Mouse (Mus musculus) G1E (cell line): ENCODE data around the gene Naif1. TPM values are rescaled to one million over a fixed set of nuclear protein-coding genes. Genes with fewer than 3 reads are reported as not detected.

ENCODE experiments used
- ATAC-seq: 2 replicates; pipeline ENCODE4 v1.8.0; 2016; ENCODE audit warnings: mild to moderate bottlenecking; ENCODE audit not compliant: insufficient number of reproducible peaks, poor library complexity, low FRiP score, severe bottlenecking; ENCODE audit errors: extremely low read depth
- DNase-seq: peaks from one replicate; pipeline ENCODE4 v3.0.0; 2012; ENCODE audit warnings: low spot score
- H3K27me3 ChIP-seq: 2 replicates; pipeline ENCODE4 v1.6.1; 2012; ENCODE audit warnings: mild to moderate bottlenecking, low read length, inconsistent platforms; ENCODE audit not compliant: insufficient read depth
- H3K36me3 ChIP-seq: replicated peaks from 2 replicates; pipeline ENCODE3; 2012; ENCODE audit warnings: mild to moderate bottlenecking, inconsistent platforms
- H3K4me1 ChIP-seq: 2 replicates; pipeline ENCODE4 v1.6.1; 2012; ENCODE audit warnings: low read depth, low read length, inconsistent platforms, mixed read lengths; ENCODE audit not compliant: insufficient read depth
- H3K4me3 ChIP-seq: 2 replicates; pipeline ENCODE4 v1.5.1; 2012; ENCODE audit warnings: low read depth, mild to moderate bottlenecking, inconsistent platforms, low read length, moderate library complexity, mixed read lengths
- H3K9me3 ChIP-seq: replicated peaks from 2 replicates; pipeline ENCODE4 v1.6.1; 2012; ENCODE audit warnings: inconsistent platforms
- CTCF ChIP-seq: IDR thresholded peaks from 2 replicates; pipeline ENCODE4 v1.5.1; 2012; ENCODE audit warnings: low read depth, low read length, inconsistent platforms, mixed read lengths
- GATA1 ChIP-seq: IDR thresholded peaks from 2 replicates; pipeline ENCODE4 v1.6.1; 2012; ENCODE audit warnings: borderline replicate concordance, low read length, inconsistent platforms, mixed read lengths
- GATA2 ChIP-seq: IDR thresholded peaks from 2 replicates; pipeline ENCODE4 v1.6.1; 2012; ENCODE audit warnings: low read depth, low read length, inconsistent platforms, borderline replicate concordance
- POLR2AphosphoS5 ChIP-seq: IDR thresholded peaks from 2 replicates; pipeline ENCODE4 v1.6.1; 2012; ENCODE audit warnings: low read depth, low read length, inconsistent platforms; ENCODE audit not compliant: insufficient replicate concordance
- TAL1 ChIP-seq: conservative IDR thresholded peaks from 2 replicates; pipeline ENCODE4 v1.6.1; 2012; ENCODE audit warnings: low read depth, low read length, inconsistent platforms, mixed read lengths
- polyA plus RNA-seq: library from polyadenylated mRNA; stranded (reverse); fragments of >175 nt; gene quantifications from 2 replicates; pipeline ENCODE4 v1.2.3, GENCODE M21; 2012
- total RNA-seq, 2 experiments: library from RNA; stranded (forward) in 1 of 2; stranded (reverse) in 1 of 2; fragments of 200-1000 nt in 1 of 2; fragments of >200 nt in 1 of 2; fragmentation: Nextera tagmentation in 1 of 2; gene quantifications; 2 replicates each; pipeline ENCODE4 v1.2.3; 2014 to 2017

Naif1 gene
- total and polyA plus RNA-seq, 3 experiments: 3.9 to 6.9 (median 4.0) TPM

DNA sequence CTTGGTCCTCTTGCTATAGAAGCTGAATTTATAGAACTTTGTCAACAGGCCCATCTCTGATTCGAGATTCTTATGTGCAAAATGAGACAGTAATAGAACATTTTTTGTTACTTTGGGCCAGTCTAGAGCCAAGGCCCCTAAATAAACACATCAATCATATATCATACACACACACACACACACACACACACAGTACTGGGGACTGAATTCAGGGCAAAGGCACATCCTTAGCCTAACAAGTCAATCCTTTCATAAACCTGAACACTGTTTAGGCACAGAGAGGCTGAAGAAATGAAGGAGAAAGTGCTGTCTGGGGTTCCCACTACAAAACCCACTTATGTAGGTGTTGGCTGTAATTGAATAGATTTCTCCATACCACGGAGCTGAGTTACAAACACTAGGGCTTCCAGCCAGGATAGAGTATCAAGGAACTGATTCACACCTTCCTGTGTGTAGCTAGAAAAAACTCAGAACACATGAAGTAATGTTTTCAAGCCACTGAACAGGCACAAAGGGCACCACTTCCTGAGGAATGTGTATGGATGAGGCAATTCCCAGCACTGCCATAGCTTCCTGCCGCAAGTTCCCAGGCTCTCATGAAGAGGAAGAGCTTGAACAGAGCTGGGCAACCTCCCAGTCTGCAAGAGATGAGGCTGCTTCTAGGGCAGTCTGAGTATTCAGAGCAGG lies 13.4 kb upstream of the Naif1 start:
- no peaks in the 10 kb centered on the region; the same call in 1 of the 2 replicates for H3K4me1 ChIP-seq
- no peak for ATAC-seq
- no peaks in the 10 kb centered on the region for H3K27me3 ChIP-seq
- TF ChIP-seq GATA2: no peak
- no peak for TF ChIP-seq GATA1
- TF ChIP-seq TAL1: no peak
- TF ChIP-seq CTCF: no peak
- TF ChIP-seq POLR2AphosphoS5: no peak
- H3K9me3 ChIP-seq: no peaks in the 10 kb centered on the region
- no peak for DNase-seq
- peaks cover 44% of the 10 kb centered on the region for H3K36me3 ChIP-seq
- H3K4me3 ChIP-seq: no peak overlapping the region

GRCm38 (mm10) chr2:32437612-32438166 lies 12.6 kb upstream of the Naif1 start:
- DNase-seq: no peak
- no peaks in the 10 kb centered on the region for H3K27me3 ChIP-seq
- ATAC-seq: no peak
- H3K4me3 ChIP-seq: no peak overlapping the region
- H3K4me1 ChIP-seq: no peaks in the 10 kb centered on the region; the same call in 1 of the 2 replicates
- TF ChIP-seq CTCF: no peak
- TF ChIP-seq GATA2: no peak
- TF ChIP-seq TAL1: no peak
- TF ChIP-seq POLR2AphosphoS5: no peak
- TF ChIP-seq GATA1: no peak
- H3K9me3 ChIP-seq: no peaks in the 10 kb centered on the region
- H3K36me3 ChIP-seq: peaks cover 45% of the 10 kb centered on the region

DNA sequence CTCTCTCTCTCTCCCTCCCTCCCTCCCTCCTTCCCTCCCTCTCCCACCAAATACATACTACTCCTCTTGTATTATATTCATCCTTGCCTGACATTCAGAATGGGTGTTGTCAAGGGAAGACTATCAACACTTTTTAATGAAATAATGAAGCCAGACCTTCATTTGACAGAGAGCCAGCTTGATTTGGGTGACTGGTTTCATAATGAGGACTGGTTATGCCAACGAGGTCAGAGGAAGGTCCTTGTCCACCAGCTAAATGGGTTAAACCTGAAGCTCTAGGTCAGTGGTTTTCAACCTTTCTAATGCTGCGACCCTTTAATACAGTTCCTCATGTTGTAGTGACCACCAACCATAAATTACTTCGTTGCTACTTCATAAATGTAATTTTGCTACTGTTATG lies 11.5 kb upstream of the Naif1 start:
- Histone ChIP-seq H3K4me3 (no peak overlapping the region), H3K36me3 (peaks cover 49% of the 10 kb centered on the region), H3K4me1 (peaks cover 3% of the 10 kb centered on the region; the same call in 1 of the 2 replicates), H3K27me3 (no peaks in the 10 kb centered on the region), H3K9me3 (no peaks in the 10 kb centered on the region)
- no peak for DNase-seq
- TF ChIP-seq POLR2AphosphoS5: no peak
- TF ChIP-seq CTCF: no peak
- TF ChIP-seq TAL1: no peak
- TF ChIP-seq GATA2: no peak
- TF ChIP-seq GATA1: no peak
- no peak for ATAC-seq

DNA sequence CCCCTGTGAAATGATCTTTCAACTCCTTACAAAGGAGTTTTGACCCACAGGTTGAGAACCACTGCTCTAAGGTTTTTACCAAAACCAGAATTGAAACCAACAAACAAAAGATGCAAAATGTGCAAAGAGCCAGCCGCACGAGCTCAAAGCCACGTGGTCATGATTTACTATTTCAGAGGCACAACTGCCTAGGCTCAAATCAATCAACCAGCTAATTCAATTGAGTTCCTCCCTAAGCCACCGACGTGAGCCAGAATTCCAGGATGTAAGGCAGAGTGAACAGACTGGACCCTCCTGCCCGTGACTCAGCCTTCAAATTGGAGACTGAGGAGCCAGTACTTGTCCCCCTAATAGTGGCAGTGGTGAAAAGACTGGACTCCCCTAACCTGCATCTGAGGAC lies 11.1 kb upstream of the Naif1 start:
- Histone ChIP-seq H3K27me3 (no peaks in the 10 kb centered on the region), H3K9me3 (no peaks in the 10 kb centered on the region), H3K4me1 (peaks cover 3% of the 10 kb centered on the region; the same call in 1 of the 2 replicates), H3K4me3 (no peak overlapping the region), H3K36me3 (peaks cover 53% of the 10 kb centered on the region)
- no peak for ATAC-seq
- no peak for DNase-seq
- TF ChIP-seq GATA1: no peak
- TF ChIP-seq GATA2: no peak
- no peak for TF ChIP-seq POLR2AphosphoS5
- no peak for TF ChIP-seq CTCF
- no peak for TF ChIP-seq TAL1

- Histone ChIP-seq H3K36me3 (peaks cover 62% of the 10 kb centered on the region), H3K9me3 (no peaks in the 10 kb centered on the region), H3K27me3 (no peaks in the 10 kb centered on the region), H3K4me3 (no peak overlapping the region), H3K4me1 (peaks cover 3% of the 10 kb centered on the region; the same call in 1 of the 2 replicates)
- DNase-seq (no peak), ATAC-seq (no peak)
- no peak for TF ChIP-seq TAL1
- no peak for TF ChIP-seq POLR2AphosphoS5
Measured at GRCm38 (mm10) chr2:32440164-32440563, 10.1 kb upstream of the Naif1 start.

GRCm38 (mm10) chr2:32440632-32441031 lies 9.6 kb upstream of the Naif1 start:
- Histone ChIP-seq H3K9me3 (no peaks in the 10 kb centered on the region), H3K4me1 (peaks cover 3% of the 10 kb centered on the region; the same call in 1 of the 2 replicates), H3K4me3 (no peak overlapping the region), H3K27me3 (no peaks in the 10 kb centered on the region), H3K36me3 (peaks cover 66% of the 10 kb centered on the region)
- no peak for TF ChIP-seq GATA1
- no peak for TF ChIP-seq GATA2
- no peak for TF ChIP-seq CTCF
- TF ChIP-seq POLR2AphosphoS5: no peak
- TF ChIP-seq TAL1: no peak
- ATAC-seq: no peak
- no peak for DNase-seq
